Mouse (Mus musculus) cerebellum, adult 8-10 months (tissue): ENCODE results near the gene Dcaf10.
A peak's percentile ranks its signal among the peaks of the same experiment; 100 is the strongest.
"Not testable (repeated sequence)": the region's sequence is repeated elsewhere in the genome, so short reads cannot be mapped to it uniquely, and the experiment has no call there.

Experiments used
- DNase-seq: peaks from one replicate; pipeline ENCODE4 v3.0.0; 2022

The Dcaf10 gene

DNA sequence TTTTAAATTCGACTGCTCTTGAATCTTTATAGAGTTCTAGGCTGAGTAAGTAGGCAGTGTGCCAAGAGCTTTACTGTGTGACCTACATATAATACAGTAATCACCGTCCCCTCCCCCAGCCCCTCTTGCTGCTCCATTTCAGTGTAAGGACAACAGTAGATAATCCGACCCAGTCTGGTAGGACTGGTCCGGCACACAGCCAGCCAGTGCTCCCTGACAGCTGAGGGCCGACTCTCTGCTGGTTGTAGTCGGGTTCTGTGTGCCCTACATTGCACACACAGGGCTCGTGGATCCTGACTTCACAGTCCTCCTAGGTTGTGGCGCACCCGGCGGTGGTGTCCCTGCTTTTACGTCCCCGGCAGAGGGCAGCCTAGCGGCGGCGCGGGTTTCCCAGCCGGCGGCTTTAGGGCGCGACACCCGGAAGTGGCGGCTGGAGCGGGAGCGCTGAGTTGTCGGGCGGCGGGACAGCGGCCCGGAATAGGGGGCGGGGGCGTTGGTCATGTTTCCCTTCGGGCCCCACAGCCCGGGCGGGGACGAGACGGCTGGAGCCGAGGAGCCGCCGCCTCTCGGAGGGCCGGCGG is at the start of gene Dcaf10:
Dcaf10 (plus strand) TSS at position 433 of the 581 bp plus-strand sequence.
- peak; percentile 92 for DNase-seq

DNA sequence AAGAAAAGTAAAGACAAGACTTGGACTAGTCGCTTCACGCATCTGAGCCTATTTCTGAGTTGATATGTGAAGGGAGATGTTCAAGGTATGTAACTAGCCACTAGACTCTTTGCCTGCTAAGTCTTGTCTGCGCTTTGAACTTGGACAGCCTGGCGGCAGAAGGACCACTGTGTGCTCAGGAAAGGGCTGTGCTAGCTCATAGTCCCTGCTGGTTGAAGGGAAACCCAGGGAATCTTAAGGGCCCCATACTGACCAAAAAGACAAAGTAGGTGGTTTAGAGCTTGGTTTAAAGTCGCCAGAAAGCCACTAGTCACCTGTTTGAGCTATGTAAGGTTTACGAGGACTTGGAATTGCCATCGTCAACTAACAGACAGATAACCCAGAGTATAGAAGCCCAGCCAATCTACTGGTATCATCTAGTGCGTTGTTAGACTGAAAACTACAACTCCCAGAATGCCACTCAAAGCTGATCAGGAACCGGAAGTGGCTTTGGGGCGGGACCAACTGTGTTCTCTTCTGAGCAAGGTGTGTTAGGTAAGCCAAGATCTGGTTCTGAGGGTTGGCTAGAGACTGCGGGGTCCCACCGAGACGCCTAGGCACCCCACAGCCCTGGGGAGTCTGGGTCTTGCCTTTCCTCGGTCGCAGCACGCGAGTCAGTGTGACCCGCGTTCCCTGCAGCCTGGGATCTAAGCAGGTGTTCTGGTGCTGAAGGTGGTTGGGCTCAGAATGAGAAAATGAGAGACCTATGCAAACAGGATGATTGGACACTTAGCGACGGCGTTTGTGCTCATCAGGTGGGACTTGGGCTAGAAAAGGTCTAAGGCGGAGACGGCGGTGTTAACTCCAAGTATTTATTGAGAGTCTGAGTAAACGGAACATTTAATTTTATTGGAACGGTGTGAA is 45.0 kb upstream of the Dcaf10 start, which contains the start of gene Trmt10b:
Trmt10b (plus strand) TSS at position 466 of the 903 bp plus-strand sequence.
- DNase-seq = peak; percentile 74

DNA sequence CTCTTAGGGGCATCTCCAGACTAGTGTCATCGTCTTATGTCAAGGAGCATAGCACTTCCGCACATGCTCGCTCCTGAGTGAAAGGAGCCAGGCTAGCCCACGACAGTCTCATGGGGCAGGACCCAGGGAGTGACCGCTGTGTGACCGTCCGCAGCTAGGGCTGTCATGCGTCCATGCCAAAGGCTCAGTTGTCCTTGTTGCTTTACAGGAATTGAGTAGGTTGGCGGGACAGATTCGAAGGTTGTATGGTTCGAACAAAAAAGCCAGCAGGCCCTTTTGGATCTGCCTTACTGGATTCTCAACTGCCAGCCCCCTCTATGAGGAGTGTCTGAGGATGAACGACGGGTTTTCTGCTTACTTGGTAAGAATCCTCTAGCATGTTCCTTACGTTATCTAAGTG is 36.4 kb upstream of the Dcaf10 start:
- no peak for DNase-seq

DNA sequence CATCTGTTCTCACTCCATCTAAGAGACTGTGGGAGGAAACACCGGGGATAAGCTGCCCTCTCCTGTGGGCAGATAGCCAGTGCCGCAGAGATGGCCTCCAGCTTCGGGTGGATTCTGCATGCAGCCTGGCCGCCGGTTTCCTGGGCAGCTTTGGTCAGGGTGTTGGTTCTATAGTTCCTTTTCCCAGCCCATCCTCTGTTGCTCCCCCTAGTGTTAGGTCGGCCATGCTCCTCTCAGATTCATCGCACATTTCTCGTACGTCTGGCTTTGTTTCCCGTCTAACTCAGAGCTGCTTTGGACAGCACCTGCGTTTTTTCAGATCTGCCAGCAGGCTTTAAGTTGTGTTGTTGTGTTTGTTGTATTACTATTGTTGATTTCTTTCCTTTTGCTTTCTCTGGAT is 33.9 kb upstream of the Dcaf10 start:
- DNase-seq = no peak

DNA sequence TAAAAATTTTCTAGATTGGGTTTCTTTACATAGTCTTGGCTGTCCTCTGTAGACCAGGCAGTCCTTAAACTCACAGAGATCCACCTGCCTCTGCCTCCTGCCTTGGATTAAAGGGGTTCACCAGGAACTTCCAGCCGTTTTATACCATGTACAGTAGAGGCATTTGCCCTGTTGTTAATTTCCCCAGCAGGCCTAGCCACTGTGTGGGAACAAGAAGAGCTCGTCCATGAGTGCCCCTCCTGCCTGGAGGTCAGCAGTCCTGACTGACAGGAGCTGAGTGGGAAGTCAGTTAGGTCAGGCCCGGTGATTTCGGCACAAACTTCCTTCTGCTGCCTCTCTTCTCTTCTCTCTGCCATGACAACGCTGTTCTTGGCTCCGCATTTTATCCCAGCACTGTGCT is 33.3 kb upstream of the Dcaf10 start:
- DNase-seq = no peak

DNA sequence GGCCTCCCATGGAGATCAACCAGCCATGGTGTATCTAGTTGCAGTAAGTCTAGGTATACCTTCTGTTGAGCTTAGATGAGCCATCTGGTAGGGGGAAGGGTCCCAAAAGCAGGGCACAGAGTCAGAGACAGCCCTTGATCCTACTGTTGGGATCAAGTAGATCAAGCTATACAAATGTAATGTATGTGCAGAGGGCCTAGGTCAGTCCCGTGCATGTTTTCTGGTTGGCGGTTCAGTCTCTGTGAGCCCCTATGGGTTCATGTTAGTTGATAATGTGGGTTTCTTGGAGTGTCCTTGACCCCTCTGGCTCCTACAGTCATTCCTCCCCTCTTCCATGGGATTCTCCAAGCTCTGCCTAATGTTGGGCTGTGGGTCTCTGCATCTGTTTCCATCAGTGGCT is 30.8 kb upstream of the Dcaf10 start:
- no peak for DNase-seq

DNA sequence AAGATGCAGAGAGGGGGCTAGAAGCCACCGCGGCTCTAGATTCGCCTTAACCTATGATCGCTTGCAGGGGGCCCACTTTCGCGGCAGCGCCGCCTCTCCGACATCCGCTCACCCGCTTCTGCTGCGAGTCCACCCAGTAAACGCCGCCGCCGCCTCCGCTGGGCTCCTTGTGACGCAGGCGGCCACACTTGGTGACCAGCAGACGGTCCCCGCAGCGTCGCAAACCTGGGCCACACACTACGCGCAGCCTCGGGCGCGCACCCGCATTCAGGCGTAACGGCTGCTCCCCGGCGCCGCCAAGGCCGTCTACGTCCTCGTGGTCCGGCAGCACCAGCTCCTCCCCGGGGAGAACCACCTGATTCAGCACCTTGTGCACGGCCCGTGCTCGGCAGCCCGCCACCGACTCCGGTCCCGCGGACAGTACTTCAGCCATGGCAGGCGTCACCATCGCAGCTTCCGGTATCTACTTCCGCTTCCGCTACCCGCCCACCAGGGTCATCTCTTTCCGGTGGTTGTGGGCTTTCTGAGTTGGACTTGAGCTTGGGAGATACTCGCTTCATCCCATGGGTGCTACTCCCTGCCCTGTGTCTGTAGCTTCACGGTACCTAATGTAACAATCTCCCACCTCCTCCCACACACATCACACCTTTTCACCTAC is 21.6 kb upstream of the Dcaf10 start:
- peak; percentile 82 for DNase-seq

DNA sequence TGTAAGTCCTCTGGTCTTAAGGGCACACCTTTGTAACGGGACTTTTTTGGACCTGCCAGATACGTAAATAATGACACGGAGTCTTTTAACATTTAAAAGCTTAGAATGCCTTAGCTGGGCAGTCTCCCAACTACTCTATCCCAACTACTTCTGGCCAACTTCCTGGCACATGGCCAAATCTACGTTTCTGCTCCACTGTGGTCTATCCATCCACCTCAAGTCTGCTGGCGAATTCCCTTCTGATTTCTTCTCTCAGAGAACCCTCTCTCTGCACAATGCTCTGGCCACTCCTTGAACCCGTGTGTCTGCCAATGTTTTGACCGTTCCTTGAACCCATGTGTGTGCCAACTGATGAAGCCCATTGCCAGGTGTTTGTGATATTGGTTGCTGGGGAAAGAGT is 10.8 kb upstream of the Dcaf10 start:
- no peak for DNase-seq

DNA sequence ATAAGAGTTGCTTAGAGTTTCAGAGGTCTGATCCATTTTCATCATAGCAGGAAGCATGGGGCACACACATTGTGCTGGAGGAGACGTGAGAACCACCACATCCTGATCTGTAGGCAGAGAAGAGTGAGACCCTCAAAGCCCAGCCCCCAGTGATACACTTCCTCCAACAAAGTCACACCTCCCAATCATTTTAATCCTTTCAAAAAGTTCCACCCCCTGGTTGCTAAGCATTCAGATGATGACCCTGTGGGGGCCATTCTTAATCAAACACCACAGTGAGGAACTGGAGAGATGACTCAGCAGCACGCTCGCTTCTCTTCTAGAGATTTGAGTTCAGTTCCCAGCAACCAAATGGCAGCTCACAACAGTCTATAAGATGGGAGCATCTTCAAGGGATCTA is 9.4 kb upstream of the Dcaf10 start:
- no peak for DNase-seq

DNA sequence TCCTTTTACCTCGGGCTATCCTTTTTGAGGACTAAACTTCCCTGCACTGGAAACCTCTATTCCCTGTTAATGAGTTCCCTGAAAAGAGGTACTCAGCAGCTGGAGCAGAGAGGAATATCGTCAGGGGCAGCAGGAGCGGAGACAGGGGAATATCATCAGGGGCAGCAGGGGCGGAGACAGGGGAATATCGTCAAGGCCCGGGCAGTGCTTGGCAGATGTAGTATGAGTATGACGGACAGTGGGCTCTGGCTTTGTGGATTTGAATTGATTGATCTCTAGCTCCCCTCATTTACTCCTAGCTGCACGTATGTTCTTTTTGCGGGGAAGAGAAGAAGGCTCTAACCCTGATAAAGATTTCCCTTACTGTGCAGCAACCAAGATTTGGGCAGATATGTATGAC is 675 bp upstream of the Dcaf10 start:
- DNase-seq = no peak

DNA sequence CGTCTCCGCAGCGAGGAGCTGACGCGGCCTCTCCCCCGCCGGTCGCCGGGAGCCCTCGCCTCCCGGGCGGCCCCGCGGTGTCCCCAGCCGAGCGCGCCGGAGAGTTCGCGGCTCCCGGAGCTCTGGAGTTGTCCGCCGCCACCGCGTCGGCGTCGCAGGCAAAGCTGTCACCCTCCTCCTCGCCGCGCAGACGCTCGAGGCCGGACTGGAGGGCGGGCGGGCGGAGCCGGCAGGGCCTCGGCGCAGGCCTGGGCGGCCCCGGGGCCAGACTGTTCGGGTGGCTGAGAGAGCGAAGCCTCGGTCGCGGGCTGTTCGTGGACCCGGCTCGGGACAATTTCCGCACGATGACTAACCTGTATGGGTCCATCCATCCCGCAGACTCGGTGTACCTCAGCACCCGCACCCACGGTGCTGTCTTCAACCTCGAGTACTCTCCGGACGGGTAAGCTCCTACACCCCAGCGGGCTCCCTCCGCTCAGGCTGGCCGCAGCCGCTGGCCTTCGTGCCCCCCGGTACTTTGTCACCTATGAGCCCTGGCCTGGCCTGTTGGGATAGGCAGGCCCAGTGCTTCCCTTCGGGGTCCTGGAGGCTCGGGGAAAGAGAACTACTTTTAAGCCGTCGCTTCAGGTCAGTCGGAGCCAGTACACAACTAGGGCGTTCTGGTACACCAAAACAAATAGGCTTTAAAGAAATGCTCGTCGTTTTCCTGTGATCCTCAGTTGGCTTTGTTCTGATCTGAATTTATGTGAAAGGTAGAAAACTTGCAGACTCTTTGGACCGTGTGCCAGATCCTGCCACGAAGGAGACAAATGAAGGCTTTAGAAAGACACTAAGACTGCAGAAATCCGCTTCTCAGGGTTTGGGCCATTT is 620 bp downstream of the Dcaf10 start, which contains the start of gene Exosc3:
Exosc3 (minus strand) TSS at position 447 of the 870 bp plus-strand sequence.
- peak; percentile 23 for DNase-seq

DNA sequence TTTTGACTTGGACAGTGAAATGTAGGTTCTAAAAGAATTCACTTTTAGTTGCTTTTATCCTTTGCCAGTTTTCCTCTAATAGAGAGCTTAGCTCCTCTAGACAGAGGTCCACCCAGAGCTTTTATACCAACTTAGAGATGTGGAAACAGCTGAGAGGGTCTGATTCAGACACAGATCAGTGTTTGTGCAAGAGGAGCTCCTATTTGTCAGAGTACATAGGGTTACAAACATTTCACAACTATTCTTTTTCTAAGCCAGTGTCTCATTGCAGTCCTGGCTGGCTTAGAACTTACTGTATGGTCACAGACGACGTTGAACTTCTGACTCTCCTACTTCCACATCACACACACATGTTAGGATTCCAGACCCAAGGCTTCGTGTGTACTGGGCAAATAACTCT is 14.8 kb downstream of the Dcaf10 start:
- no peak for DNase-seq

DNA sequence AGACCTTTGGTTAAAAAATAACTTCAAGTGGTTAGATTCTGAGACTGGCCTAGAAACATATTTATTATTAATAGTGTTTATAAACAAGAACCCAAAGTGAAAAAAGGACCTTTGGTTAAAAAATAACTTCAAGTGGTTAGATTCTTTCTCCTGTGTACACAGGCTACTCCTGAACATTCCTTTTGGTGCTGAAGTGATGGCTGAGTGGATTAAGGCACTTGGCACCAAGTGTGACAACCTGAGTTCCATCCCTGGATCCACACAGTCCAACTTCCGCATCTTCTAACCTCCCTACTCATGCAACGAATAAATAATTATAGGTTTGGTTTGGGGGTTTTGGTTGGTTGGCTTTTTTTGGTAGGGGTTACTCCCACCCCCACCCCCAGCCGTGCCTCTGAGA is 29.4 kb downstream of the Dcaf10 start:
- DNase-seq = no peak

DNA sequence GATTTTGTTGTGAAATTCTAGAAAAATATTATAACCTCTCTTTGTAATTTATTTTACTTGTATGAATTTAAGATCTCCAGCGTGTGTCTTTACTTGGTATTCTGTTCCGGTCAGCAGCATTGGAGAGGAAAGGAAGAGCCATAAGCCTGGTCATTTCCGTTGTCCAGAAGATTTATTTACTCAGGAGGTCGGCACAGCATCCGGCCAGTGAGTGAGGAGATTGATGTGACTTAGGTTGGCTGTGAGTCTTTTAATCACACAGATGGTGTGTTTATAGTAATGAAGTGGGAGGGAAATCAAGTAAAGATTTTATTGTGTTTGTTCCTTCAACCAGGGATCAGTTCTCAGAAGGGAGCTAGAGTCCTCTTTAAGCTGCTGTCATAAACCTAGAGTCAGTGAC is 33.0 kb downstream of the Dcaf10 start:
- no peak for DNase-seq

DNA sequence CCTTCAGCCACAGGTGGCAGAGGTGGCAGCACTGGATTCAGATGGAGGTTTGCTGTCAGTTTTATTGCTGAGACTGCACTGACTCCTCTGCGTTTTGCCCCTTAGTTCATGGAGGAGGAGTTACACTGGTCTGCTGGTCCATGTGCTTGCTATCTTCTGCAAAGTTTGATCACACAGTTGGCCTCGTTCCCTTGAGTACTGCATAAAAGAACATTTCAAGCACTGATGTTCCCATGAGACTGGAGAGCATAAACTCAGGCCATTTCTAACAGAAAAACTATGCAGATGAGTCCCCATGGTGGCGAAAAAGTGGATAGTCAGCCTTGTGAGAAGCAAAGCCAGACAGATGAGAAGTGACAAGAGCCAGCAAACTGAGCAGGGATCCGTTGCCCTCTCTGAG is 34.7 kb downstream of the Dcaf10 start:
- DNase-seq = no peak

DNA sequence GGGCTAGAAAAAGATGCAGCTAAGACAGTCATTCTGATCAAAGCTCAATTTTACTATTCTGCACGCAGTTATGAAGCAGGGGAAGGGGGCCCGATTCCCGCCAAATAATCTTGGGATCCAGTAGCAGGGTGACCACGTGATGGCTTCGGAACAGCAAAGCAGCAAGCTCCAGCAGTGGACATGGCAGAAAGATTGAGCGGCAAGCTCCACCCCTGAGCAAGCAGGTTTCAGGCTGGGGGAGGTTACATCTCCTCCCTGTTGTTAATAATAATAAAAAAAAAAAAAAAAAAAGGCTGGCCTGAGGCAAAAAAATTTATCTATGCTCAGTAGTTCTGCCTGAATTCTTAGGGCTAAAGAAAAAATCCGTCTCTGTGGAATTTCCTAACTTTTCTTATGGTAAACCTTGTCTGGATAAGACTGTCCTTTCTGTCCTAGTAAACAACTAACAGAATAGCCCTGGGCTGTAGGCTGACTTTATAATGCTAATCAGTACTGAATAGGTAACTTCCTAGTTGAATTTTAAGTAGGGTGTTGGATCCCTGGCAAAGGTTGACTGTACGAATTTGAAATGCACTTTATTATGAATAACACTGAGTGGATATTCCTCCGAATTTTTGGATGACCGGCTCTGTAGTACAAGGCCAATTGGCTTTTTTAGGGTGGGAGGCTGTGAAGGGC is 39.1 kb downstream of the Dcaf10 start:
- not testable (repeated sequence) for DNase-seq

DNA sequence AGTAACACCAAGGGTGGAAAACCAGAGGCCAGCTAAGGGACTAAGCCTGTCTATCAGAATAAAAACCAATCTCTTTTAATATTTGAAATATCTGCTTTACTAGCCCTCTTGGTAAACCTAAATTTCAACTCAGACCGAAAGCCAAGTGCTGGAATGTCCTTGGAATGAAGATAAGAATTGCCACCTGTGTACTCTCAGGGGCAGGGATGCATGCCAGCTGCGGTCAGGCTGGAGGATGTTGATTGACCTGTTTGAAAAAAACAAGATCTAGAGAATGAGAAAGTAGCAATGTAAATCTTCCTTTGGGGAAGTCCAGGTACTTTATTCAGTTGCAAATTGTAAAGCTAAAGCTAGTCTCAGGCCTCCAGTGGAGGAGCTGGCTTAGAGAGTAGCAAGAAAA is 40.2 kb downstream of the Dcaf10 start:
- DNase-seq = not testable (repeated sequence)

DNA sequence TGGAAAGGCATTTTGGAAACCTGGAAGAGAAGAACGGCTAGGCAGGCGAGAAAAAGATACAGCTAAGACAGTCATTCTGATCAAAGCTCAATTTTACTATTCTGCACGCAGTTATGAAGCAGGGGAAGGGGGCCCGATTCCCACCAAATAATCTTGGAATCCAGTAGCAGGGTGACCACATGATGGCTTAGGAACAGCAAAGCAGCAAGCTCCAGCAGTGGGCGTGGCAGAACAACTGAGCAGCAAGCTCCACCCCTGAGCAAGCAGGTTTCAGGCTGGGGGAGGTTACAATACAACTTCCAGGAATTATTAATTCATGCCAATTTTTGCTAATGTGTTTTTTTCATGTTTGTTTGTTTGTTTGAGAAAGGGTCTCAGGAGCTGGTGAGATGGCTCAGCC is 45.4 kb downstream of the Dcaf10 start:
- not testable (repeated sequence) for DNase-seq

DNA sequence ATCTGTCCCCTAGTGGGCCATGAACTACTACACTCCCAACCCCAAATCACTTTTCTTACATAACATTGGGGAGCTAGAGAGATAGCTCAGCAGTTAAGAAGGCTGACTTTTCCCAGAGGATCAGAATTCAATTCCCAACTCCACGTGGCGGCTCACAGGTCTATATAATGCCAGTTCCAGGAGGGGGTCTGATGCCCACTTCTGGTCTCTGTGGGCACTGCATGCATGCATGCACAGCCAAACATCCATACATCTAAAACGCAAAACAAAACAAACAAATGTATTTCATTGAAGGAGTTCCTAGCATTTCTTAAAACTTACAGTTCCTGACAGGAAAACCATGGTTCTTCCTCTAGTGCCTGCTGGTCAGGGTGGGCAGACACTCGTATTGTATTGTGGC is 50.2 kb downstream of the Dcaf10 start:
- DNase-seq = no peak

DNA sequence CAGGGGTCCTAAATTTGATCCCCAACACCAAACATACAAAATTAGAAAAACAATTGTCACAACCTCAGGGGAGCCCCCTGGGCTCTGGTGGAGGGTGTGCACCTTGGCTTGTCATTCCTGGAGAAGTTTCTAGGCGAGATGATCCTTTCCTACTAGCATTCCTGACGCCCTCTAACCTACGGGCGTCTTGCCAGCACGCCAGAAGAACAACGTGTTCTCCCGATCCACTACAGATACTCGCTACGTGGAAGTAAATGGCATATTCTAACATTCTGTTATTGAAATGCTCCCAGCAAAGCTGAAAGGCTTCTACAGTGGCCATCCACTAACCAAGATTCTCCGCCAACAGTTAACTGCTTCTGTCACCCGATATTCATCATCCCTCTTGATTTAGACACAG is 50.7 kb downstream of the Dcaf10 start:
- DNase-seq = no peak

DNA sequence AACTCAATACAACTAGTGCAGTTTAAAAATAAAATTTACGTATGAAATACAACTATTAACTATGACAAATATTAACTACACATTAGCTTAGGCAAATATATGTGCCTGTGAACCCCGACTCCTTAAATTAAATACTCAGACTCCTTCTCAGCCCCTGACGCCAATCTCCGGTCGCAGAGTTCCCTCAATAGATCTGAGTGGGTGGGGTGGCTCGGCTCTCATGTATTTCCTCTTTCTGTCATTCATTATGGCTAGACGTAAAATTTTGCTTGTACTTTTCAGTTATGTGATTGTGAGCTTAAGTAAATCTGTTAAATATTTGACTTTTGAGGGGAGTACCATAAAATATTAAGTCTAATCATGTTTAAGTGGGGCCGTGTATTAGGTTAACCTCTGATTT is 51.1 kb downstream of the Dcaf10 start:
- no peak for DNase-seq

DNA sequence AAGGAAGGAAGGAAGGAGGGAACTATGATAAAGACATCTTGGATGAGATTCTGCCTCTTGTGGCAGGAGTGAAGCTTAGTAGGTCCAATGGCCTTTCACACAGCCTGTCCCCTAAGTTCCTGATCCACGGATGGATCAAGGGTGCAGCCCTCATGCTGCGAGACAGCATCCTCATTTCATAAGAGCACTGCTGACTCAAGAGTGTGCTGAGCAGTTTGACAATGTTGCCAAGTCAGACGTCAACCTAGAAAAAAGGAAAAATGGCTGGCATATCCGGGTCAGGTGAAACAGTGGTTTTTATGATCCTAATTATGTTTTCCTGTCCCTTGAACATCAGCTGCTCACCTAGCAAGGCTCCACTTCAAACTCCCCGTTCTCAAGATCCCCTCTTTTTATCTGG is 51.8 kb downstream of the Dcaf10 start:
- DNase-seq = no peak
